ENCODE assay signal across 39 mouse cellular contexts in the genomic region with DNA sequence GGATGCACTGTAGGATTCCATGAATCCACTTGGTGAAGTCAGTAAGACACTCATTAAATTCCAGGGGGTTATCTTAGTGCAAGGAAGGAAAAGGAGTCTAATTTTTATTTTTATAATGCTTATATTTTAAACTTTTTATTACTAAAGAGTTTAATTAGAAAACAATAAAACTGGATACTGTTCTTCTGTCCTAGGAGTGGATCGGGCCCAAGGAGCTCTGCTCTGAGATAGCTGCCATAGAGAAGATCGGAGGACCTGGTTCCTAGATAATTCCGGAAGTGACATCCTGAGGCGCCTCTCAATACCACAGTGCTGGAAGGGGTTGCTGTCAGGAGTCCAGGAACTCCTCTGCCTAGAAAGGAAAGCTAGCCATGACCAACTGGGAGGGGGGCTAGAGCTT. TPM values are rescaled to one million over a fixed set of nuclear protein-coding genes. Genes with fewer than 3 reads are reported as not detected.
"Had no signal": no experiment of that assay in that cellular context is flagged by ENCODE, and none has a peak within 500 bp of the region (broad histone marks: within the 10 kb centered on the region; RNA-seq: fewer than 3 reads in every experiment).

Gene Gm5622 (plus strand): TSS at position 301 of the 400 bp plus-strand sequence.

- DNase-seq: cerebellum, adult 8-10 months; cerebellum, adult 9-10 months; cerebellum, adult 9-11 months; cerebellum, postnatal 10 days; cerebellum, postnatal 14 days; cerebellum, postnatal 25 days; cerebellum, postnatal 36 days; embryo, embryonic 11 days; forebrain, postnatal 0 days; gastrocnemius, adult 2 months; gastrocnemius, postnatal 10 days; gastrocnemius, postnatal 14 days; gastrocnemius, postnatal 25 days; gastrocnemius, postnatal 36 days; heart, adult 11 months; heart, adult 18-20 months; heart, adult 2 months had no signal

- H3K27me3 ChIP-seq: embryonic facial prominence, embryonic 12.5 days; embryonic facial prominence, embryonic 13.5 days; embryonic facial prominence, embryonic 15.5 days; forebrain, embryonic 12.5 days; forebrain, embryonic 13.5 days; forebrain, embryonic 15.5 days had no signal

- H3K4me3 ChIP-seq: embryonic facial prominence, embryonic 10.5 days; embryonic facial prominence, embryonic 12.5 days; embryonic facial prominence, embryonic 13.5 days; embryonic facial prominence, embryonic 15.5 days; erythroblast, embryonic 14.5 days; forebrain, embryonic 10.5 days; forebrain, embryonic 12.5 days; forebrain, embryonic 13.5 days; forebrain, embryonic 15.5 days; gastrocnemius, adult 2 months; heart, adult 2 months had no signal

- H3K4me1 ChIP-seq: embryonic facial prominence, embryonic 10.5 days; embryonic facial prominence, embryonic 12.5 days; embryonic facial prominence, embryonic 13.5 days; embryonic facial prominence, embryonic 15.5 days; forebrain, embryonic 10.5 days; forebrain, embryonic 12.5 days; forebrain, embryonic 13.5 days; forebrain, embryonic 15.5 days had no signal

- H3K4me2 ChIP-seq: embryonic facial prominence, embryonic 12.5 days; embryonic facial prominence, embryonic 13.5 days; embryonic facial prominence, embryonic 15.5 days; forebrain, embryonic 12.5 days; forebrain, embryonic 13.5 days; forebrain, embryonic 15.5 days had no signal

- H3K27ac ChIP-seq: embryonic facial prominence, embryonic 10.5 days; embryonic facial prominence, embryonic 12.5 days; embryonic facial prominence, embryonic 13.5 days; embryonic facial prominence, embryonic 15.5 days; forebrain, embryonic 10.5 days; forebrain, embryonic 12.5 days; forebrain, embryonic 13.5 days; forebrain, embryonic 15.5 days; gastrocnemius, adult 2 months; heart, adult 2 months had no signal

- H3K36me3 ChIP-seq: embryonic facial prominence, embryonic 10.5 days; embryonic facial prominence, embryonic 12.5 days; embryonic facial prominence, embryonic 13.5 days; embryonic facial prominence, embryonic 15.5 days; forebrain, embryonic 10.5 days; forebrain, embryonic 12.5 days; forebrain, embryonic 15.5 days had no signal

- H3K9me3 ChIP-seq: embryonic facial prominence, embryonic 10.5 days; embryonic facial prominence, embryonic 12.5 days; embryonic facial prominence, embryonic 13.5 days; embryonic facial prominence, embryonic 15.5 days; forebrain, embryonic 10.5 days; forebrain, embryonic 12.5 days; forebrain, embryonic 13.5 days; forebrain, embryonic 15.5 days had no signal

- ATAC-seq: forebrain, embryonic 13.5 days; forebrain, embryonic 14.5 days; forebrain, embryonic 15.5 days; forebrain, embryonic 16.5 days; forebrain, postnatal 0 days had no signal

- H3K9ac ChIP-seq: embryonic facial prominence, embryonic 12.5 days; embryonic facial prominence, embryonic 13.5 days; embryonic facial prominence, embryonic 15.5 days; forebrain, embryonic 12.5 days; forebrain, embryonic 13.5 days; forebrain, embryonic 15.5 days; forebrain, postnatal 0 days had no signal

RNA-seq across cellular contexts. Expression of gene Gm5622, which starts in this region (rescaled TPM):
- total RNA-seq: common myeloid progenitor, adult 5-6 weeks; forebrain, postnatal 0 days; gastrocnemius, adult 18-20 months; gastrocnemius, adult 2 months; gastrocnemius, adult 8-10 months; gastrocnemius, postnatal 10 days; gastrocnemius, postnatal 14 days; gastrocnemius, postnatal 25 days; gastrocnemius, postnatal 36 days; gastrocnemius, postnatal 4 days; granulocyte monocyte progenitor cell, adult 5-6 weeks; heart, adult 18-20 months; heart, adult 2 months had no signal
- polyA plus RNA-seq: cortical plate, adult 2 months; embryonic facial prominence, embryonic 10.5 days; embryonic facial prominence, embryonic 11.5 days; embryonic facial prominence, embryonic 12.5 days; embryonic facial prominence, embryonic 13.5 days; embryonic facial prominence, embryonic 14.5 days; embryonic facial prominence, embryonic 15.5 days; erythroblast, embryonic 14.5 days; forebrain, embryonic 10.5 days; forebrain, embryonic 11.5 days; forebrain, embryonic 12.5 days; forebrain, embryonic 13.5 days; forebrain, embryonic 14.5 days; forebrain, embryonic 15.5 days; forebrain, embryonic 16.5 days; forebrain, postnatal 0 days; frontal cortex, adult 2 months; gonadal fat pad, adult 2 months; heart, adult 2 months had no signal
